Mouse (Mus musculus) cerebellum, adult 2 months (tissue): Measurements from ENCODE around the gene Rbm17. TPM values are rescaled to one million over a fixed set of nuclear protein-coding genes. Genes with fewer than 3 reads are reported as not detected.
A peak's percentile ranks its signal among the peaks of the same experiment; 100 is the strongest.

Experiments
- DNase-seq, 2 experiments: peaks; one replicate each; pipeline ENCODE4 v3.0.0; 2021
- H3K27ac ChIP-seq: fragments of 200-500 bp; 2 replicates; pipeline ENCODE4 v1.5.1; 2012; ENCODE audit warnings: low read length, control low read depth, inconsistent platforms; ENCODE audit not compliant: insufficient read depth
- H3K27me3 ChIP-seq: fragments of 200-500 bp; 2 replicates; pipeline ENCODE4 v1.6.1; 2012; ENCODE audit warnings: inconsistent platforms, mild to moderate bottlenecking, low read length, moderate library complexity; ENCODE audit not compliant: control insufficient read depth, insufficient read depth
- H3K4me1 ChIP-seq: fragments of 200-500 bp; 2 replicates; pipeline ENCODE4 v1.6.1; 2011; ENCODE audit warnings: low read length; ENCODE audit not compliant: control insufficient read depth, insufficient read depth
- H3K4me3 ChIP-seq: fragments of 200-500 bp; replicated peaks from 2 replicates; pipeline ENCODE3; 2011; ENCODE audit warnings: mild to moderate bottlenecking, low read depth, low read length, control low read depth; ENCODE audit not compliant: insufficient read depth
- CTCF ChIP-seq: fragments of 200-500 bp; IDR thresholded peaks from 2 replicates; pipeline ENCODE4 v1.5.1; 2011; ENCODE audit warnings: low read depth, mild to moderate bottlenecking, control low read depth, low read length, moderate library complexity, borderline replicate concordance; ENCODE audit not compliant: insufficient read depth
- POLR2A ChIP-seq: fragments of 200-500 bp; IDR thresholded peaks from 2 replicates; pipeline ENCODE4 v1.6.1; 2011; ENCODE audit warnings: low read length, control low read depth, borderline replicate concordance; ENCODE audit not compliant: insufficient read depth
- WGBS: fragments of 180-500 bp; shearing (Covaris S2); methylation state at CpG from one replicate; pipeline ENCODE4 v1.1.7; 2018; 5-methylcytosine and 5-hydroxymethylcytosine counted together
- polyA plus RNA-seq: library from polyadenylated mRNA; depleted of rRNA; stranded (reverse); fragments of >200 nt; gene quantifications from 2 replicates; pipeline ENCODE4 v1.2.3, GENCODE M21; 2012

The Rbm17 gene
- polyA plus RNA-seq, 1 experiment = 136 TPM

DNA sequence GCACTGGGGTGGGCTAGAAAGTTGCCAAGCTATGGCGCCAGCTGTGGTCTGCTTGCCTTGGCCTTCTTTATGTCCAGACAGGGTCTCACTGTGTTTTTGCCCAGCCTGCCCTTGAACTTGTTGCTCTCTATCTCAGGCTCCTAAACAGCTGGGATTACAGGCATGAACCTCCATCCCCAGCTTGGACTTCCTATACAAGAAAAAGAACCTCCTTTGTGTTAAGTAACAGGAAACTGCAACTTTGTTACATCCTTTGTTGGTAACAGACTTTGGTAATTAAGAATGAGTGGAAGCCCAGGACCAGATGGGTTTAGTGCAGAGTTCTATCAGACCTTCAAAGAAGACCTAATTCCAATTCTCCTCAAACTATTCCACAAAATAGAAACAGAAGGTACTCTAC is 30.3 kb downstream of the Rbm17 start:
- Histone ChIP-seq H3K4me3 (no peak overlapping the region), H3K27me3 (no peaks in the 10 kb centered on the region), H3K4me1 (no peaks in the 10 kb centered on the region), H3K27ac (no peak overlapping the region)
- 94% methylated on average over 1 of the region's 1 CpGs for WGBS
- no peak for TF ChIP-seq CTCF
- TF ChIP-seq POLR2A = no peak
- no peak for DNase-seq

DNA sequence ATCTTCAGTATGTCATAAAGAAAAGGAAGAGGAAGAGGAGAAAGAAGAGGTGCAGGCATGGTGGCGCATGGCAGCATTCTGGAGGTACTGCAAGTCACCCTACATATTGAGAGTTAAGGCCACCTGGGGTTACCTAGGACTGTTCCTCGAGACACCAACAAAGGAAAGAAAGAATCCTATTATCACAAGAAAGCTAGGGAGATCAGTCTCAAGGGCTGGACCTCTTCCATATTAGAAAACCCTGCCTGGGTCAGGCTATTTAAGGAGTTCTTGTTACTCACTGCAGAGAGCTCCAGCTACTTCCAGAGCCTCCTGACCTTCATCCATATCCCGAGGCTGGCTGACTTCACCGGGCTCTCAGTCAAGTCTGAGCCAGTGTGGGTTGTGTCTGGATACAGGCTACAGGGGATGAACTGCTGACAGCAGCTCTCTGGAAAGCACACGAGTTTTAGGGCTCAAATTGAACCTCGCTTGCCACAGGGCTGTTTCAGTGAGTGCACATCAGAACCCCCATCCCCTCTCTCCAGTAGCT is 32.9 kb downstream of the Rbm17 start:
- no peak for TF ChIP-seq CTCF
- no peak for TF ChIP-seq POLR2A
- no peak overlapping the region for H3K4me3 ChIP-seq
- H3K27ac ChIP-seq = no peak overlapping the region
- 36% methylated on average over 6 of the region's 6 CpGs for WGBS
- no peaks in the 10 kb centered on the region for H3K27me3 ChIP-seq
- no peaks in the 10 kb centered on the region for H3K4me1 ChIP-seq
- peak in 1 of 2 experiments; percentile 14 for DNase-seq

GRCm38 (mm10) chr2:11568471-11568870 is 35.5 kb downstream of the Rbm17 start:
- no peak overlapping the region for H3K4me3 ChIP-seq
- WGBS = 75% methylated on average over 7 of the region's 7 CpGs
- H3K4me1 ChIP-seq = no peaks in the 10 kb centered on the region
- peak in 1 of 2 experiments; percentile 10 for DNase-seq
- H3K27me3 ChIP-seq = no peaks in the 10 kb centered on the region
- no peak overlapping the region for H3K27ac ChIP-seq
- TF ChIP-seq CTCF (no peak), POLR2A (no peak)

GRCm38 (mm10) chr2:11567781-11568362 is 36.1 kb downstream of the Rbm17 start:
- TF ChIP-seq CTCF = no peak
- no peak for TF ChIP-seq POLR2A
- Histone ChIP-seq H3K27me3 (no peaks in the 10 kb centered on the region), H3K4me1 (no peaks in the 10 kb centered on the region), H3K27ac (no peak overlapping the region), H3K4me3 (no peak overlapping the region)
- WGBS = 61% methylated on average over 4 of the region's 4 CpGs
- DNase-seq = no peak

- Histone ChIP-seq H3K27ac (no peak overlapping the region), H3K4me3 (no peak overlapping the region), H3K27me3 (no peaks in the 10 kb centered on the region), H3K4me1 (no peaks in the 10 kb centered on the region)
- WGBS = 86% methylated on average over 3 of the region's 3 CpGs
- TF ChIP-seq CTCF (no peak), POLR2A (no peak)
- DNase-seq = no peak
Measured at GRCm38 (mm10) chr2:11566898-11567297, 37.1 kb downstream of the Rbm17 start.

- Histone ChIP-seq H3K27me3 (no peaks in the 10 kb centered on the region), H3K4me3 (no peak overlapping the region), H3K4me1 (no peaks in the 10 kb centered on the region), H3K27ac (no peak overlapping the region)
- WGBS = 77% methylated on average over 7 of the region's 7 CpGs
- TF ChIP-seq CTCF = no peak
- no peak for TF ChIP-seq POLR2A
- no peak for DNase-seq
Measured at GRCm38 (mm10) chr2:11566241-11566640, 37.7 kb downstream of the Rbm17 start.

DNA sequence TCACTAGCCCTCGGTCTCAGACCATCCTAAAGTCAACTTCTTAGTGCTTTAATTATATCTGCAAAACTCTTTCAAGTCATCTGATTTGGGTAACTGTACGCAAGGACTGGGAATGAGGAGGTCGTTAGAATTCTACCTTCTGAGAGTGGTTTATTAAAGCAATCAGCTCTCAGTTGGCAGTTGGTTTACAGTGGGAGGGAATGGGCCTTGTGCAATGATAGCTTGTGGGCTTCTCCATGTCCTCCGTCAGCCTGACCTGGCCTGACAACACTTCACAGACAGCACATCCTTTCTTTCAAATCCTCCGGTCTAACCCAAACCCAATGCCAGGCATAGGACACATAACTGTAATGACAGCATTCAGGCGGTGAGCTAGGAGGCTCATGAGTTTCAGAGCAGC is 39.2 kb downstream of the Rbm17 start:
- Histone ChIP-seq H3K4me1 (no peaks in the 10 kb centered on the region), H3K4me3 (no peak overlapping the region), H3K27ac (no peak overlapping the region), H3K27me3 (no peaks in the 10 kb centered on the region)
- no peak for DNase-seq
- no peak for TF ChIP-seq POLR2A
- TF ChIP-seq CTCF = no peak
- WGBS = 89% methylated on average over 6 of the region's 6 CpGs

DNA sequence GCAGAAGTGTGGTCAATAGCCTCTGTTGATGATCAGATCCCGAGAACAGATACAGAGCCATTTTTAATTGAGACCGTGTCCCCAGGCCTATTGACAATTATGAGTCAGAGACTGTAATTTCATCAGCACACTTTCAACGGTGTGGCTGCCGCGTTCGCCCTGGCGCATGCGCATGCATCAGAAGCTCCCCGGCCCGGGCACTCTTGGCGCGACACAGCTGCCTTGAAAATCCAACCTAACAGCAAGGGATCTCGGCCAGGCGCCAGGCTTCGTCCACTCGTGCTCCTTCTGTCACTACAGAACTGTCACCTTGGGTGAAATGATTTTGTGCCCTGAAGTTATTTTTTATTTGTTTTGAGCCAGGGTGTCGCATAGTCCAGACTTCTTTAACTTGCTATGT is 40.7 kb downstream of the Rbm17 start:
- no peak overlapping the region for H3K4me3 ChIP-seq
- H3K27me3 ChIP-seq = no peaks in the 10 kb centered on the region
- TF ChIP-seq POLR2A (no peak), CTCF (no peak)
- no peak overlapping the region for H3K27ac ChIP-seq
- WGBS = 59% methylated on average over 17 of the region's 17 CpGs
- H3K4me1 ChIP-seq = no peaks in the 10 kb centered on the region
- no peak for DNase-seq
